Mouse (Mus musculus) right cerebral cortex, postnatal 14 days (tissue): ENCODE data around the gene Abca13.

Source experiments
- DNase-seq: peaks from one replicate; pipeline ENCODE4 v3.0.0; 2022

Gene Abca13

DNA sequence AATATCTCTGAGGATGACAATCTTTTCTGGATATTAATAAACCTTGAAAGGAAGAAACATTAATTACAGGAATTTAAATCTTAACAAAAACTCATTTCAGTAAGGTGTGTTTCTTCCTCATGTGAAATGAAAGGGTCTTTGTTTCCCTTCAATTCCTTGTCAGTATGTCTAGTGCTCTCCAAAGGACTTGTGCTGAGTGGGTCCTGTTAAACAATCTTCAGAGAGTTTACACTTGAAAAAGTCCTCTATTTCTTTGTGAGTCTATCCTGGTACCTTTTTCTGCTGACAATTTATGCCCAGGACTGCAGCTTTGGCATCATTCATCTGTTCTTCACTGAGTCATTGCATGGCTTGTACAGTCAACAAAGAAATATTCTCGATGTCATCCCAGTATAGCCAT lies 539.6 kb downstream of the Abca13 start:
- no peak for DNase-seq
